ENCODE assay signal across 7 mouse cellular contexts in genomic region chr5:144267535-144268241, GRCm38 (mm10). TPM values are rescaled to one million over a fixed set of nuclear protein-coding genes. Genes with fewer than 3 reads are reported as not detected.
DNase-seq lines count a peak whose midpoint lies in the region; ATAC-seq and TF ChIP-seq lines count a peak whose summit lies in the region.

No protein-coding gene starts in this region.

- no peak overlapping the region for H3K4me2 ChIP-seq in forebrain, embryonic 13.5 days

- CTCF ChIA-PET in Patski (lab: Charles Lee) = interaction anchor here (1.2 to 1.3 kb wide), 4 partner anchors 9 to 114 kb away, joined by 4 to 7 read pairs (median 4); no protein-coding TSS in a partner anchor

- intact Hi-C loops in left cerebral cortex, postnatal 14 days (cut with DNase I) = no loop called here
- intact Hi-C loops in left cerebral cortex, postnatal 36 days (cut with DNase I) = no loop called here
- intact Hi-C loops in left cerebral cortex, postnatal 4 days (cut with DNase I) = no loop called here

- 0 out of 2 replicates have a peak, but pooled peaks cover 7% of the 10 kb centered on the region for H3K4me1 ChIP-seq in forebrain, embryonic 13.5 days

- DNase-seq in left cerebral cortex, postnatal 14 days (ENCODE audit: low spot score in 2 of 2) = peak; percentile 75 to 87
- DNase-seq in left cerebral cortex, postnatal 36 days (ENCODE audit: low spot score in 2 of 2) = no peak
- DNase-seq in Patski (ENCODE audit: low read depth, low spot score) = peak; percentile 56
- peak; percentile 67 for DNase-seq in heart, adult 8-10 months (ENCODE audit: low spot score)
- peak; percentile 53 for DNase-seq in left cerebral cortex, postnatal 4 days

- in situ Hi-C loops in Patski (cut with MboI; ENCODE audit: low pct_unique_long_range_greater_than_20kb) = no loop called here

- no peak overlapping the region for H3K4me3 ChIP-seq in forebrain, embryonic 13.5 days

- peaks cover 48% of the 10 kb centered on the region for H3K36me3 ChIP-seq in forebrain, embryonic 13.5 days (ENCODE audit: poor library complexity, severe bottlenecking)

- H3K9ac ChIP-seq in forebrain, embryonic 13.5 days = no peak overlapping the region

- H3K27me3 ChIP-seq in Patski = no peaks in the 10 kb centered on the region
- H3K27me3 ChIP-seq in forebrain, embryonic 13.5 days = no peaks in the 10 kb centered on the region

- WGBS in forebrain, embryonic 13.5 days = 75% methylated on average over 8 of the region's 8 CpGs

- ATAC-seq in Patski = peak; percentile 75
- ATAC-seq in megakaryocyte-erythroid progenitor cell, adult 5-6 weeks (replicated peaks; ENCODE audit: low FRiP score, low TSS enrichment, poor library complexity, severe bottlenecking) = no peak
- ATAC-seq in forebrain, embryonic 13.5 days = no peak

- no peaks in the 10 kb centered on the region for H3K9me3 ChIP-seq in forebrain, embryonic 13.5 days (replicated peaks)

- POLR2A ChIA-PET in Patski (lab: Charles Lee) = interaction anchor here (0.6 kb wide), 1 partner anchor 69 kb away, joined by 3 read pairs; no protein-coding TSS in a partner anchor

- no peak overlapping the region for H3K27ac ChIP-seq in forebrain, embryonic 13.5 days

- TF ChIP-seq CTCF in Patski (IDR thresholded peaks at IDR 0.05) = no peak

RNA-seq across cellular contexts. Expression of gene Bri3, which starts 23.5 kb away (rescaled TPM):
- total RNA-seq in left cerebral cortex, postnatal 14 days (2021) = 10 to 100 TPM; 62.1 to 75.0 TPM
- total RNA-seq in left cerebral cortex, postnatal 36 days (2021) = 10 to 100 TPM; 68.4 to 79.1 TPM
- polyA plus RNA-seq in Patski (2021) = 136 TPM
- total RNA-seq in heart, adult 8-10 months (2022) = 100 to 1,000 TPM; 148 to 170 (median 156) TPM
- 10 to 100 TPM; 68.9 to 72.5 TPM for total RNA-seq in left cerebral cortex, postnatal 4 days (2021)
- total RNA-seq in megakaryocyte-erythroid progenitor cell, adult 5-6 weeks (2014; fragmentation: Nextera tagmentation) = 29.3 and 44.6 TPM in 2 replicates
- 11.2 and 17.9 TPM in 2 replicates for total RNA-seq in megakaryocyte-erythroid progenitor cell, adult 5-6 weeks (2017)
- 117 and 128 TPM in 2 replicates for polyA plus RNA-seq in forebrain, embryonic 13.5 days (2015; fragmentation: Nextera tagmentation; extraction: Ambion mirVana)

RNA-seq across cellular contexts. Expression of gene Tecpr1, which starts 44.3 kb away (rescaled TPM):
- total RNA-seq in left cerebral cortex, postnatal 14 days (2021) = 10 to 100 TPM; 84.8 to 90.0 TPM
- total RNA-seq in left cerebral cortex, postnatal 36 days (2021) = 10 to 100 TPM; 86.2 to 93.0 TPM
- polyA plus RNA-seq in Patski (2021) = 32.8 TPM
- total RNA-seq in heart, adult 8-10 months (2022) = 10 to 100 TPM; 25.2 to 33.4 (median 28.5) TPM
- 10 to 100 TPM; 72.6 to 83.1 TPM for total RNA-seq in left cerebral cortex, postnatal 4 days (2021)
- total RNA-seq in megakaryocyte-erythroid progenitor cell, adult 5-6 weeks (2014; fragmentation: Nextera tagmentation) = 3.8 and 9.4 TPM in 2 replicates
- 1.7 and 5.1 TPM in 2 replicates for total RNA-seq in megakaryocyte-erythroid progenitor cell, adult 5-6 weeks (2017)
- 37.9 and 39.7 TPM in 2 replicates for polyA plus RNA-seq in forebrain, embryonic 13.5 days (2015; fragmentation: Nextera tagmentation; extraction: Ambion mirVana)

Comparison
In these comparisons a context has a peak if more than half of its experiments do, and no peak if none do; other contexts are left out.
1. DNase-seq: peak in left cerebral cortex, postnatal 14 days (2 of 2), Patski (single experiment), heart, adult 8-10 months (single experiment) and left cerebral cortex, postnatal 4 days (single experiment); none in left cerebral cortex, postnatal 36 days (0 of 2).